Mouse (Mus musculus) CH12.LX (cell line): Measurements from ENCODE around the gene Sidt1. TPM values are rescaled to one million over a fixed set of nuclear protein-coding genes. Genes with fewer than 3 reads are reported as not detected.

Source experiments
- DNase-seq: peaks from one replicate; pipeline ENCODE4 v3.0.0-alpha.2; 2013; ENCODE audit errors: extremely low read depth
- H3K27ac ChIP-seq: 2 replicates; pipeline ENCODE4 v1.5.1; 2012; ENCODE audit warnings: low read depth, mild to moderate bottlenecking, control low read depth, moderate library complexity; ENCODE audit not compliant: insufficient read depth
- H3K27me3 ChIP-seq: replicated peaks from 2 replicates; pipeline ENCODE3; 2012; ENCODE audit warnings: inconsistent platforms
- H3K36me3 ChIP-seq, 2 experiments: replicated peaks in 1 of 2; 2 replicates each; pipeline versions ENCODE3 to v1.6.1; 2012; ENCODE audit warnings: inconsistent platforms in 1 of 2, low read length in 1 of 2, mild to moderate bottlenecking in 1 of 2, mixed read lengths in 1 of 2, moderate library complexity in 1 of 2; ENCODE audit not compliant: control insufficient read depth in 1 of 2, insufficient read depth in 1 of 2
- H3K4me1 ChIP-seq, 2 experiments: 2 replicates each; pipeline ENCODE4 v1.6.1; 2012; ENCODE audit warnings: inconsistent platforms in 1 of 2, moderate library complexity in 1 of 2; ENCODE audit not compliant: insufficient read depth in 2 of 2, control insufficient read depth in 1 of 2
- H3K4me2 ChIP-seq: 2 replicates; pipeline ENCODE4 v1.6.1; 2012; ENCODE audit warnings: low read depth, mild to moderate bottlenecking, control low read depth; ENCODE audit not compliant: poor library complexity, insufficient read depth, severe bottlenecking
- H3K4me3 ChIP-seq, 3 experiments: fragments of 150-350 bp in 1 of 3; sonication (generic) in 1 of 3; replicated peaks in 1 of 3; 2 replicates each; pipeline versions ENCODE3 to v1.5.1; 2011 to 2012; ENCODE audit warnings: low read depth in 2 of 3, low read length in 2 of 3, mild to moderate bottlenecking in 2 of 3, moderate library complexity in 2 of 3, control low read depth in 1 of 3, improper control_type of control experiment in 1 of 3, inconsistent platforms in 1 of 3, mixed read lengths in 1 of 3; ENCODE audit not compliant: poor library complexity in 1 of 3
- H3K79me2 ChIP-seq: replicated peaks from 2 replicates; pipeline ENCODE4 v1.6.1; 2012; ENCODE audit warnings: mild to moderate bottlenecking, moderate library complexity; ENCODE audit not compliant: control insufficient read depth, poor library complexity, insufficient read depth, severe bottlenecking; ENCODE audit errors: extremely low read depth
- H3K9ac ChIP-seq: 2 replicates; pipeline ENCODE4 v1.6.1; 2012; ENCODE audit warnings: low read depth, mild to moderate bottlenecking, control low read depth, moderate library complexity; ENCODE audit not compliant: insufficient read depth
- H3K9me3 ChIP-seq: replicated peaks from 2 replicates; pipeline ENCODE3; 2012; ENCODE audit warnings: low read length, inconsistent platforms, mixed read lengths
- BHLHE40 ChIP-seq: IDR thresholded peaks from 2 replicates; pipeline ENCODE4 v1.6.1; 2011; ENCODE audit warnings: mild to moderate bottlenecking, low read depth, low read length, improper control_type of control experiment
- CHD1 ChIP-seq: IDR thresholded peaks from 2 replicates; pipeline ENCODE4 v1.6.1; 2012; ENCODE audit warnings: low read depth, low read length, improper control_type of control experiment, inconsistent platforms
- CHD2 ChIP-seq: IDR thresholded peaks from 2 replicates; pipeline ENCODE4 v1.6.1; 2011; ENCODE audit warnings: low read length, improper control_type of control experiment
- CTCF ChIP-seq, 2 experiments: IDR thresholded peaks in 1 of 2; conservative IDR thresholded peaks in 1 of 2; 2 replicates each; pipeline ENCODE4 v1.5.1; 2011 to 2012; ENCODE audit warnings: low read depth in 2 of 2, low read length in 2 of 2, improper control_type of control experiment in 1 of 2, inconsistent platforms in 1 of 2, mild to moderate bottlenecking in 1 of 2, moderate library complexity in 1 of 2
- E2F4 ChIP-seq: IDR thresholded peaks from 2 replicates; pipeline ENCODE4 v1.6.1; 2011; ENCODE audit warnings: low read depth, low read length, improper control_type of control experiment; ENCODE audit not compliant: insufficient replicate concordance
- ELF1 ChIP-seq: IDR thresholded peaks from 2 replicates; pipeline ENCODE4 v1.6.1; 2014; ENCODE audit warnings: low read depth, mild to moderate bottlenecking, inconsistent platforms, low read length, improper control_type of control experiment
- EP300 ChIP-seq: IDR thresholded peaks from 2 replicates; pipeline ENCODE4 v1.6.1; 2011; ENCODE audit warnings: low read length, improper control_type of control experiment
- ETS1 ChIP-seq: conservative IDR thresholded peaks from 2 replicates; pipeline ENCODE4 v1.6.1; 2012; ENCODE audit warnings: low read depth, mild to moderate bottlenecking, inconsistent platforms, low read length, improper control_type of control experiment, moderate library complexity
- GABPA ChIP-seq: IDR thresholded peaks from 2 replicates; pipeline ENCODE4 v1.6.1; 2012; ENCODE audit warnings: low read depth, low read length, improper control_type of control experiment, inconsistent platforms; ENCODE audit not compliant: insufficient replicate concordance
- HCFC1 ChIP-seq: IDR thresholded peaks from 2 replicates; pipeline ENCODE4 v1.6.1; 2012; ENCODE audit warnings: low read depth, mild to moderate bottlenecking, inconsistent platforms, low read length, improper control_type of control experiment
- IRF4 ChIP-seq: IDR thresholded peaks from 2 replicates; pipeline ENCODE4 v1.6.1; 2014; ENCODE audit warnings: low read depth, mild to moderate bottlenecking, inconsistent platforms, low read length, improper control_type of control experiment
- JUN ChIP-seq: IDR thresholded peaks from 2 replicates; pipeline ENCODE4 v1.6.1; 2011; ENCODE audit warnings: low read depth, mild to moderate bottlenecking, low read length, improper control_type of control experiment, moderate library complexity; ENCODE audit not compliant: insufficient read depth
- JUND ChIP-seq: conservative IDR thresholded peaks from 2 replicates; pipeline ENCODE4 v1.6.1; 2011; ENCODE audit warnings: low read depth, low read length, improper control_type of control experiment
- KAT2A ChIP-seq: IDR thresholded peaks from 2 replicates; pipeline ENCODE4 v1.6.1; 2012; ENCODE audit warnings: low read length, improper control_type of control experiment, inconsistent platforms; ENCODE audit not compliant: insufficient replicate concordance
- MAFK ChIP-seq: IDR thresholded peaks from 2 replicates; pipeline ENCODE4 v1.6.1; 2011; ENCODE audit warnings: low read length, improper control_type of control experiment; ENCODE audit not compliant: insufficient replicate concordance
- MAX ChIP-seq: IDR thresholded peaks from 2 replicates; pipeline ENCODE4 v1.6.1; 2011; ENCODE audit warnings: low read length, improper control_type of control experiment
- MAZ ChIP-seq: IDR thresholded peaks from 2 replicates; pipeline ENCODE4 v1.6.1; 2012; ENCODE audit warnings: low read depth, mild to moderate bottlenecking, inconsistent platforms, low read length, improper control_type of control experiment, moderate library complexity
- MEF2A ChIP-seq: IDR thresholded peaks from 2 replicates; pipeline ENCODE4 v1.6.1; 2014; ENCODE audit warnings: low read depth, mild to moderate bottlenecking, inconsistent platforms, low read length, improper control_type of control experiment, borderline replicate concordance
- MXI1 ChIP-seq: IDR thresholded peaks from 2 replicates; pipeline ENCODE4 v1.6.1; 2011; ENCODE audit warnings: mild to moderate bottlenecking, low read depth, low read length, improper control_type of control experiment
- MYC ChIP-seq: IDR thresholded peaks from 2 replicates; pipeline ENCODE4 v1.6.1; 2011; ENCODE audit warnings: low read depth, mild to moderate bottlenecking, improper control_type of control experiment, low read length
- NELFE ChIP-seq: IDR thresholded peaks from 2 replicates; pipeline ENCODE4 v1.6.1; 2011; ENCODE audit warnings: low read depth, low read length, improper control_type of control experiment
- NRF1 ChIP-seq: IDR thresholded peaks from 2 replicates; pipeline ENCODE4 v1.6.1; 2014; ENCODE audit warnings: low read depth, mild to moderate bottlenecking, inconsistent platforms, low read length, improper control_type of control experiment, moderate library complexity
- PAX5 ChIP-seq: IDR thresholded peaks from 2 replicates; pipeline ENCODE4 v1.6.1; 2012; ENCODE audit warnings: low read length, inconsistent platforms, mixed read lengths
- POLR2A ChIP-seq: IDR thresholded peaks from 2 replicates; pipeline ENCODE4 v1.6.1; 2011; ENCODE audit warnings: low read depth, mild to moderate bottlenecking, improper control_type of control experiment, low read length
- POLR2AphosphoS2 ChIP-seq: IDR thresholded peaks from 2 replicates; pipeline ENCODE4 v1.6.1; 2011; ENCODE audit warnings: low read depth, low read length, improper control_type of control experiment
- RAD21 ChIP-seq: IDR thresholded peaks from 2 replicates; pipeline ENCODE4 v1.6.1; 2011; ENCODE audit warnings: low read depth, mild to moderate bottlenecking, low read length, improper control_type of control experiment, moderate library complexity
- RCOR1 ChIP-seq: conservative IDR thresholded peaks from 2 replicates; pipeline ENCODE4 v1.6.1; 2012; ENCODE audit warnings: low read depth, mild to moderate bottlenecking, inconsistent platforms, low read length, improper control_type of control experiment
- SIN3A ChIP-seq: IDR thresholded peaks from 2 replicates; pipeline ENCODE4 v1.6.1; 2012; ENCODE audit warnings: low read length, improper control_type of control experiment, inconsistent platforms
- SMC3 ChIP-seq: IDR thresholded peaks from 2 replicates; pipeline ENCODE4 v1.6.1; 2011; ENCODE audit warnings: low read depth, low read length, improper control_type of control experiment
- TBP ChIP-seq: conservative IDR thresholded peaks from 2 replicates; pipeline ENCODE4 v1.6.1; 2011; ENCODE audit warnings: low read depth, low read length, improper control_type of control experiment
- TCF12 ChIP-seq: IDR thresholded peaks from 2 replicates; pipeline ENCODE4 v1.6.1; 2014; ENCODE audit warnings: low read depth, mild to moderate bottlenecking, inconsistent platforms, low read length, improper control_type of control experiment
- UBTF ChIP-seq: IDR thresholded peaks from 2 replicates; pipeline ENCODE4 v1.6.1; 2012; ENCODE audit warnings: low read depth, mild to moderate bottlenecking, inconsistent platforms, low read length, improper control_type of control experiment, moderate library complexity
- USF1 ChIP-seq: IDR thresholded peaks from 2 replicates; pipeline ENCODE4 v1.6.1; 2014; ENCODE audit warnings: low read depth, mild to moderate bottlenecking, inconsistent platforms, low read length, improper control_type of control experiment
- USF2 ChIP-seq: conservative IDR thresholded peaks from 2 replicates; pipeline ENCODE4 v1.6.1; 2011; ENCODE audit warnings: low read depth, low read length, improper control_type of control experiment
- ZC3H11A ChIP-seq: IDR thresholded peaks from 2 replicates; pipeline ENCODE4 v1.6.1; 2012; ENCODE audit warnings: low read depth, mild to moderate bottlenecking, inconsistent platforms, low read length, improper control_type of control experiment
- ZKSCAN1 ChIP-seq: IDR thresholded peaks from 2 replicates; pipeline ENCODE4 v1.6.1; 2012; ENCODE audit warnings: low read depth, inconsistent platforms, low read length, improper control_type of control experiment, borderline replicate concordance
- ZMIZ1 ChIP-seq: IDR thresholded peaks from 2 replicates; pipeline ENCODE4 v1.6.1; 2012; ENCODE audit warnings: low read depth, mild to moderate bottlenecking, inconsistent platforms, low read length, improper control_type of control experiment
- ZNF384 ChIP-seq: IDR thresholded peaks from 2 replicates; pipeline ENCODE4 v1.6.1; 2012; ENCODE audit warnings: low read depth, low read length, improper control_type of control experiment, inconsistent platforms
- dilution Hi-C: fragments of 300-500 bp; cut with MboI; formaldehyde crosslinking; loops from 2 replicates; pipeline ENCODE4 v1.14.3; 2020; ENCODE audit warnings: low sequenced_read_pairs; ENCODE audit not compliant: extremely low pct_unique_long_range_greater_than_20kb, extremely low pct_ligation_motif_present
- in situ Hi-C: fragments of 300-500 bp; cut with MboI; formaldehyde crosslinking; loops from 3 replicates; pipeline ENCODE4 v1.14.3; 2019; ENCODE audit warnings: low sequenced_read_pairs, low pct_ligation_motif_present, low pct_unique_long_range_greater_than_20kb, mixed read lengths
- polyA plus RNA-seq: library from polyadenylated mRNA; unstranded; fragments of >175 nt; gene quantifications from 2 replicates; pipeline ENCODE4 v1.2.1, GENCODE M21; 2012; ENCODE audit warnings: low read depth; ENCODE audit not compliant: insufficient read length
- total RNA-seq, 2 experiments: library from RNA; depleted of rRNA; stranded (reverse); fragments of 300-350 nt in 1 of 2; fragments of >200 nt in 1 of 2; gene quantifications; 2 replicates each; pipeline ENCODE4 v1.2.3; 2012 to 2014

Sidt1 gene
- total and polyA plus RNA-seq, 3 experiments, result not detected

GRCm38 (mm10) chr16:44361921-44362890 is 29.2 kb upstream of the Sidt1 start:
- Histone ChIP-seq H3K9ac (no peak overlapping the region), H3K79me2 (no peaks in the 10 kb centered on the region), H3K27me3 (no peaks in the 10 kb centered on the region), H3K4me1 (peaks cover 0 to 5% of the 10 kb centered on the region in 2 experiments; a peak in 1 of 4 replicates), H3K27ac (no peak overlapping the region), H3K9me3 (no peaks in the 10 kb centered on the region), H3K4me3 (no peak overlapping the region), H3K36me3 (peaks cover 15 to 46% of the 10 kb centered on the region in 2 experiments), H3K4me2 (no peak overlapping the region)
- DNase-seq, result peak; percentile 49
- no peak for TF ChIP-seq MEF2A
- no peak for TF ChIP-seq BHLHE40
- TF ChIP-seq NRF1, result no peak
- no peak for TF ChIP-seq USF1
- TF ChIP-seq USF2, result no peak
- 0 out of 2 replicates have a peak, but pooled peaks have one; percentile 30 for TF ChIP-seq MYC
- no peak for TF ChIP-seq TBP
- TF ChIP-seq TCF12, result no peak
- TF ChIP-seq RAD21, result peak; percentile 85
- TF ChIP-seq JUN, result no peak
- no peak for TF ChIP-seq KAT2A
- no peak for TF ChIP-seq POLR2AphosphoS2
- no peak for TF ChIP-seq ZNF384
- TF ChIP-seq HCFC1, result no peak
- TF ChIP-seq RCOR1, result no peak
- TF ChIP-seq GABPA, result no peak
- no peak for TF ChIP-seq ZMIZ1
- no peak for TF ChIP-seq MAFK
- peak; percentile 60 for TF ChIP-seq ZC3H11A
- no peak for TF ChIP-seq IRF4
- TF ChIP-seq CHD1, result no peak
- no peak for TF ChIP-seq MXI1
- TF ChIP-seq EP300, result no peak
- TF ChIP-seq E2F4, result no peak
- no peak for TF ChIP-seq ZKSCAN1
- TF ChIP-seq UBTF, result no peak
- TF ChIP-seq ELF1, result no peak
- peak; percentile 46; the same call in 1 of the 2 replicates for TF ChIP-seq JUND
- TF ChIP-seq MAZ, result no peak
- TF ChIP-seq ETS1, result no peak
- TF ChIP-seq PAX5, result no peak
- no peak for TF ChIP-seq SIN3A
- peak; percentile 92 for TF ChIP-seq SMC3
- peak; percentile 57 to 89 for TF ChIP-seq CTCF (conservative IDR thresholded peaks at IDR 0.05 in 1 of 2, IDR thresholded peaks at IDR 0.05 in 1 of 2; ENCODE audit: low read depth in 2 of 2, low read length in 2 of 2)
- no peak for TF ChIP-seq MAX
- TF ChIP-seq CHD2, result no peak
- TF ChIP-seq NELFE, result no peak
- TF ChIP-seq POLR2A, result no peak
- in situ Hi-C loops (no loop called here), dilution Hi-C loops (no loop called here)
